Mouse (Mus musculus) heart, postnatal 0 days (tissue): ENCODE measurements around the gene Inhba. TPM values are rescaled to one million over a fixed set of nuclear protein-coding genes. Genes with fewer than 3 reads are reported as not detected.

Experiments used
- ATAC-seq: fragments of 200-750 bp; cut with Nextera tagmentation; 2 replicates; pipeline ENCODE4 v1.8.0; 2017; ENCODE audit warnings: low read depth, moderate number of reproducible peaks, moderate library complexity; ENCODE audit not compliant: insufficient read depth
- DNase-seq: peaks from one replicate; pipeline ENCODE4 v3.0.0-alpha.2; 2016; ENCODE audit warnings: low spot score
- H3K27ac ChIP-seq: fragments of 300-500 bp; sonication (generic); 2 replicates; pipeline ENCODE4 v1.5.1; 2014; ENCODE audit warnings: low read depth, mild to moderate bottlenecking
- H3K27me3 ChIP-seq: fragments of 300-500 bp; sonication (generic); 2 replicates; pipeline ENCODE4 v1.6.1; 2014; ENCODE audit warnings: low read length, mixed read lengths; ENCODE audit not compliant: control insufficient read depth, insufficient read depth
- H3K36me3 ChIP-seq: fragments of 300-500 bp; sonication (generic); replicated peaks from 2 replicates; pipeline ENCODE4 v1.6.1; 2014; ENCODE audit warnings: low read length, mixed read lengths; ENCODE audit not compliant: control insufficient read depth, insufficient read depth
- H3K4me1 ChIP-seq: fragments of 300-500 bp; sonication (generic); 2 replicates; pipeline ENCODE4 v1.6.1; 2014; ENCODE audit warnings: antibody characterized with exemption; ENCODE audit not compliant: control insufficient read depth, insufficient read depth
- H3K4me2 ChIP-seq: fragments of 300-500 bp; sonication (generic); 2 replicates; pipeline ENCODE4 v1.6.1; 2014; ENCODE audit warnings: low read depth, mild to moderate bottlenecking, low read length, moderate library complexity
- H3K4me3 ChIP-seq: fragments of 300-500 bp; sonication (generic); 2 replicates; pipeline ENCODE4 v1.5.1; 2014; ENCODE audit warnings: low read depth, low read length
- H3K9ac ChIP-seq: fragments of 300-500 bp; sonication (generic); replicated peaks from 2 replicates; pipeline ENCODE4 v1.6.1; 2014; ENCODE audit warnings: low read depth, low read length, mixed read lengths
- H3K9me3 ChIP-seq: fragments of 300-500 bp; sonication (generic); replicated peaks from 2 replicates; pipeline ENCODE4 v1.6.1; 2016; ENCODE audit warnings: low read length; ENCODE audit not compliant: control insufficient read depth
- CTCF ChIP-seq: IDR thresholded peaks from 2 replicates; pipeline ENCODE4 v1.5.1; 2016; ENCODE audit warnings: antibody characterized with exemption, control low read depth, low read depth
- EP300 ChIP-seq: IDR thresholded peaks from 2 replicates; pipeline ENCODE4 v1.6.1; 2016; ENCODE audit warnings: antibody characterized with exemption, low read depth
- WGBS: fragments of 180-500 bp; shearing (Covaris S2); extraction: QIAGEN DNeasy Blood & Tissue Kit; methylation state at CpG from one replicate; pipeline ENCODE4 v1.1.7; 2014; 5-methylcytosine and 5-hydroxymethylcytosine counted together
- polyA plus RNA-seq: library from polyadenylated mRNA; unstranded; fragments of >200 nt; fragmentation: Nextera tagmentation; extraction: Ambion mirVana; gene quantifications from 2 replicates; pipeline ENCODE4 v1.2.1, GENCODE M21; 2015
- total RNA-seq: library from RNA; depleted of rRNA; stranded (reverse); fragments of >200 nt; gene quantifications from 2 replicates; pipeline ENCODE4 v1.2.3, GENCODE M21; 2014; ENCODE audit warnings: low replicate concordance

Gene Inhba
- total and polyA plus RNA-seq, 2 experiments from 2014 or later = 2.6 to 8.0 TPM

DNA sequence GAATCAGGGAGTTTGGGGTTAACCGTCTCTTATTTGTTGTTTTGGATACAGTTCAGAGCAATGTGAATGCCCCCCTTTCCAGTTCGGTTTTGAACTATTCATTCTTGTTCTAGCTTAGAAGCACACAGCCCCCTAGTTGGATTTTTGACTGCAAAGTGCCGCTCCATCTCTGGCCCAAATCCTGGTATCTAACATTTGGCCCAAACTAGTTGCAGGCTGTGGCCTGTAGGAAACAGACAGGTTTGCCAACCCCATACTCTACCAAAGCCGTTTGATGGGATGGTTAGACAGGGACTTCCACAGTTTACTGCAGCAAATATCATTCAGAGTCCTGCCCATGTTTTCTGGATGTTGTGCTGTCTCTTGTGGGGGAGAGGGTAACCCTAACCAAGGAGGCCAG lies 1.1 kb upstream of the Inhba start:
- Histone ChIP-seq H3K4me1 (no peaks in the 10 kb centered on the region; the same call in 1 of the 2 replicates), H3K27ac (no peak overlapping the region), H3K9ac (no peak overlapping the region), H3K4me3 (no peak overlapping the region), H3K36me3 (no peaks in the 10 kb centered on the region), H3K27me3 (0 out of 2 replicates have a peak, but pooled peaks cover 3% of the 10 kb centered on the region), H3K4me2 (no peak overlapping the region), H3K9me3 (no peaks in the 10 kb centered on the region)
- no peak for DNase-seq
- TF ChIP-seq CTCF (no peak), EP300 (no peak)
- WGBS = 87% methylated on average over 4 of the region's 4 CpGs
- ATAC-seq = no peak

- Histone ChIP-seq H3K4me2 (peak overlapping the region; percentile 91), H3K27ac (peak overlapping the region; percentile 53), H3K36me3 (no peaks in the 10 kb centered on the region), H3K4me1 (no peaks in the 10 kb centered on the region; the same call in 1 of the 2 replicates), H3K9ac (peak overlapping the region; percentile 59), H3K27me3 (0 out of 2 replicates have a peak, but pooled peaks cover 3% of the 10 kb centered on the region), H3K4me3 (peak overlapping the region; percentile 64), H3K9me3 (no peaks in the 10 kb centered on the region)
- peak; percentile 92 for DNase-seq
- TF ChIP-seq CTCF (peak; percentile 87), EP300 (no peak)
- WGBS = 6% methylated on average over 19 of the region's 19 CpGs
- peak; percentile 96 for ATAC-seq
Observed at GRCm38 (mm10) chr13:16012243-16012887, 714 bp downstream of the Inhba start.

DNA sequence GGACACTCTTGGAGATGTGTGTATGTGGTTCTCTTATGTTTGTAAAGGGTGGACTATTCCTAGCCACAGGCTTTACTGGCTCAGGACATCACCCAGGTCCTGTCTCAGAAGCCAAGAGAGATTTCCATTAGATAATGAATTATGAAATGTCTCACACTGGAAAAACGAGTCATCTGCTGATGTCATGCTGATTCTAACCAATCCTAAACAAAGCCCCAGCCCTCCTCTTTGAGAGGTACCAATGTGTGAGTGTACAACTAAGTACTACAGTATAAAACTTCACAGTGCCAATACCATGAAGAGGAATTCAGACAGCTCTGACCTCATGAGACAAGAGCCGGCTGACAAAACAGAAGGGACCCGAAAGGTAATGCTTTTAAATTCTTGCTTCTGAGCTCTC lies 2.5 kb downstream of the Inhba start:
- H3K27me3 ChIP-seq = 0 out of 2 replicates have a peak, but pooled peaks cover 3% of the 10 kb centered on the region
- no peaks in the 10 kb centered on the region for H3K9me3 ChIP-seq
- H3K9ac ChIP-seq = no peak overlapping the region
- no peak overlapping the region for H3K4me2 ChIP-seq
- TF ChIP-seq EP300 (no peak), CTCF (no peak)
- H3K36me3 ChIP-seq = no peaks in the 10 kb centered on the region
- DNase-seq (no peak), ATAC-seq (no peak)
- peaks cover 3% of the 10 kb centered on the region; the same call in 1 of the 2 replicates for H3K4me1 ChIP-seq
- H3K4me3 ChIP-seq = no peak overlapping the region
- H3K27ac ChIP-seq = no peak overlapping the region
- 50% methylated on average over 3 of the region's 3 CpGs for WGBS

DNA sequence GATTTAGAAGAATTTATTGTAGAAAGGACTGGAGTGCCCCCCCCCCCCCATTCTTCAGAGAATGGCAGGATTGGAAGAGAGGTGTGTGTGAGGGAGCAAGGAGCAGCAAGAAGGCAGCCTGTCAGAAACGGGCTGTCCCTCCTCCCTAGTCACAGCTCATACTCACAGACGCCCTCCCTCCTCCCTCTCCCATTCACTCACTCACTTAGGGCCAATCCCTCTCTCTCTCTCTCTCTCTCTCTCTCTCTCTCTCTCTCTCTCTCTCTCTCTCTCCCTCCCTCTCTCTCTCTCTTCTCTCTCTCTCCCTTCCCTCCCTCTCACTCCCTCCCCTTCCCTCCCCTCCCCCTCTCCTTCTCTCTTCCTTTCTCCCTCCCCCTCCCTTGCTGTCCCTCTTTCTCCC lies 4.9 kb downstream of the Inhba start:
- H3K4me1 ChIP-seq = peaks cover 3% of the 10 kb centered on the region; the same call in 1 of the 2 replicates
- no peaks in the 10 kb centered on the region for H3K36me3 ChIP-seq
- peak overlapping the region; percentile 73; the same call in 1 of the 2 replicates for H3K4me2 ChIP-seq
- no peak overlapping the region for H3K9ac ChIP-seq
- H3K9me3 ChIP-seq = no peaks in the 10 kb centered on the region
- ATAC-seq = no peak
- H3K4me3 ChIP-seq = no peak overlapping the region; the same call in 1 of the 2 replicates
- H3K27ac ChIP-seq = no peak overlapping the region
- H3K27me3 ChIP-seq = no peaks in the 10 kb centered on the region
- WGBS = 0% methylated on average over 1 of the region's 2 CpGs
- TF ChIP-seq EP300 (no peak), CTCF (no peak)
- peak; percentile 38 for DNase-seq

DNA sequence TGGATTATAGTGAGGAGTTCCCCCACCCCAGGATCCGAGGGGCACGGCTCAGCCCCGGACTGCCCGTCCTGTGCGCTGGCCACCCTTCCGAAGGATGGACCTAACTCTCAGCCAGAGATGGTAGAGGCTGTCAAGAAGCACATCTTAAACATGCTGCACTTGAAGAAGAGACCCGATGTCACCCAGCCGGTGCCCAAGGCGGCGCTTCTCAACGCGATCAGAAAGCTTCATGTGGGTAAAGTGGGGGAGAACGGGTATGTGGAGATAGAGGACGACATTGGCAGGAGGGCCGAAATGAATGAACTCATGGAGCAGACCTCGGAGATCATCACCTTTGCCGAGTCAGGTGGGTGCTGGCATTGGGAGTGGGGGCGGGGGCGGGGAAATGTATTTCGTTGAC lies 5.7 kb downstream of the Inhba start:
- H3K4me1 ChIP-seq = peaks cover 3% of the 10 kb centered on the region; the same call in 1 of the 2 replicates
- TF ChIP-seq EP300 (no peak), CTCF (no peak)
- no peaks in the 10 kb centered on the region for H3K36me3 ChIP-seq
- DNase-seq = peak; percentile 8
- peak overlapping the region; percentile 73 for H3K4me2 ChIP-seq
- peak; percentile 18; the same call in 1 of the 2 replicates for ATAC-seq
- peak overlapping the region; percentile 63 for H3K4me3 ChIP-seq
- H3K9ac ChIP-seq = peak overlapping the region; percentile 70
- H3K27ac ChIP-seq = peak overlapping the region; percentile 54; the same call in 1 of the 2 replicates
- no peaks in the 10 kb centered on the region for H3K27me3 ChIP-seq
- under 1% methylated on average over 20 of the region's 20 CpGs for WGBS
- H3K9me3 ChIP-seq = no peaks in the 10 kb centered on the region
